Mouse (Mus musculus) erythroid progenitor cell, adult 5-6 weeks (primary cell): Measurements from ENCODE around the gene Dhx29. TPM values are rescaled to one million over a fixed set of nuclear protein-coding genes. Genes with fewer than 3 reads are reported as not detected.

ENCODE experiments used
- total RNA-seq, 2 experiments: library from RNA; stranded (forward) in 1 of 2; stranded (reverse) in 1 of 2; fragments of 150-400 nt in 1 of 2; fragments of 186-747, 209-891 nt in 1 of 2; gene quantifications; 2 replicates each; pipeline versions ENCODE4 v1.2.3 to v1.2.4; 2015 to 2017; ENCODE audit warnings: low replicate concordance in 2 of 2

Dhx29 gene
- total RNA-seq, 2 experiments from 2014 or later: 4.6 to 5.1 TPM

Other genes with a start within 250 kb of the Dhx29 start
- gene Plpp1, start 126.7 kb upstream of the Dhx29 start, total RNA-seq (2015; ENCODE audit: low replicate concordance): 82.2 and 93.7 TPM in 2 replicates
- 50.8 and 56.6 TPM in 2 replicates for gene Plpp1, start 126.7 kb upstream of the Dhx29 start, total RNA-seq (2017; ENCODE audit: low replicate concordance)
- gene Mtrex, start 56 bp upstream of the Dhx29 start, total RNA-seq (2015; ENCODE audit: low replicate concordance): 46.1 and 52.4 TPM in 2 replicates
- 49.7 and 60.1 TPM in 2 replicates for gene Mtrex, start 56 bp upstream of the Dhx29 start, total RNA-seq (2017; ENCODE audit: low replicate concordance)
- 0.42 and 3.2 TPM in 2 replicates for gene Ccno, start 60.3 kb downstream of the Dhx29 start, total RNA-seq (2015; ENCODE audit: low replicate concordance)
- not detected in 2 replicates for gene Ccno, start 60.3 kb downstream of the Dhx29 start, total RNA-seq (2017; ENCODE audit: low replicate concordance)
- gene Mcidas, start 66.4 kb downstream of the Dhx29 start, total RNA-seq (2015; ENCODE audit: low replicate concordance): not detected in 2 replicates
- gene Mcidas, start 66.4 kb downstream of the Dhx29 start, total RNA-seq (2017; ENCODE audit: low replicate concordance): not detected in 2 replicates
- not detected in 2 replicates for gene Cdc20b, start 107.7 kb downstream of the Dhx29 start, total RNA-seq (2015; ENCODE audit: low replicate concordance)
- gene Cdc20b, start 107.7 kb downstream of the Dhx29 start, total RNA-seq (2017; ENCODE audit: low replicate concordance): not detected in 2 replicates
- gene Gpx8, start 119.0 kb downstream of the Dhx29 start, total RNA-seq (2015; ENCODE audit: low replicate concordance): 5.4 TPM in 1 of 2 replicates, not detected in the other
- gene Gpx8, start 119.0 kb downstream of the Dhx29 start, total RNA-seq (2017; ENCODE audit: low replicate concordance): 3.9 TPM in 1 of 2 replicates, not detected in the other
- gene Gzma, start 173.5 kb downstream of the Dhx29 start, total RNA-seq (2015; ENCODE audit: low replicate concordance): 7.5 and 9.0 TPM in 2 replicates
- 0.91 and 11.7 TPM in 2 replicates for gene Gzma, start 173.5 kb downstream of the Dhx29 start, total RNA-seq (2017; ENCODE audit: low replicate concordance)